Mouse (Mus musculus) adrenal gland, postnatal 36 days (tissue): ENCODE results near the gene Unc119. TPM values are rescaled to one million over a fixed set of nuclear protein-coding genes. Genes with fewer than 3 reads are reported as not detected.

Experiments
- DNase-seq, 2 experiments: peaks; one replicate each; pipeline ENCODE4 v3.0.0; 2021; ENCODE audit warnings: mixed read lengths in 1 of 2
- total RNA-seq, 2 experiments: library from RNA; stranded (reverse); gene quantifications; 2 replicates each; pipeline ENCODE4 v1.2.3; 2021

Unc119 gene
- total RNA-seq, 2 experiments from 2014 or later = 32.8 to 37.3 TPM

- no peak for DNase-seq
These were observed 1.6 kb upstream of the Unc119 start for GRCm38 (mm10) chr11:78341702-78342101.

- no peak for DNase-seq
These were observed 1.1 kb downstream of the Unc119 start for GRCm38 (mm10) chr11:78344328-78344889.

- peak; percentile 60 to 72 for DNase-seq
These were observed 1.8 kb downstream of the Unc119 start for GRCm38 (mm10) chr11:78344890-78345715.

- no peak for DNase-seq
These were observed 2.5 kb downstream of the Unc119 start for GRCm38 (mm10) chr11:78345801-78346200.

- DNase-seq = no peak
These were observed 3.2 kb downstream of the Unc119 start for GRCm38 (mm10) chr11:78346326-78347069.

GRCm38 (mm10) chr11:78347070-78347754 lies 3.9 kb downstream of the Unc119 start:
- peak; percentile 75 to 82 for DNase-seq

GRCm38 (mm10) chr11:78347908-78348307 lies 4.6 kb downstream of the Unc119 start:
- DNase-seq = no peak

GRCm38 (mm10) chr11:78348474-78348873 lies 5.2 kb downstream of the Unc119 start:
- DNase-seq = no peak

- DNase-seq = no peak
These were observed 6.4 kb downstream of the Unc119 start for GRCm38 (mm10) chr11:78349441-78350358.

- DNase-seq = no peak
These were observed 9.8 kb downstream of the Unc119 start for GRCm38 (mm10) chr11:78353081-78353480.

GRCm38 (mm10) chr11:78354905-78355304 lies 11.6 kb downstream of the Unc119 start:
- no peak for DNase-seq

- DNase-seq = peak; percentile 81 to 88
These were observed 12.4 kb downstream of the Unc119 start for GRCm38 (mm10) chr11:78355471-78356238.

- DNase-seq = peak in 1 of 2 experiments; percentile 64
These were observed 15.2 kb downstream of the Unc119 start for GRCm38 (mm10) chr11:78358330-78359007.

- peak; percentile 82 to 89 for DNase-seq
These were observed 17.0 kb downstream of the Unc119 start for GRCm38 (mm10) chr11:78360125-78360788.

- no peak for DNase-seq
These were observed 17.5 kb downstream of the Unc119 start for GRCm38 (mm10) chr11:78360789-78361131.

- DNase-seq = no peak
These were observed 20.2 kb downstream of the Unc119 start for GRCm38 (mm10) chr11:78363309-78364007.

GRCm38 (mm10) chr11:78364103-78364502 lies 20.8 kb downstream of the Unc119 start:
- DNase-seq = peak in 1 of 2 experiments; percentile 55

- DNase-seq = peak; percentile 66 to 72
These were observed 24.4 kb downstream of the Unc119 start for GRCm38 (mm10) chr11:78367456-78368225.
